Comparison of ENCODE assay signal across 24 mouse cellular contexts in genomic region chr4:35167855-35168254, GRCm38 (mm10). TPM values are rescaled to one million over a fixed set of nuclear protein-coding genes. Genes with fewer than 3 reads are reported as not detected.
A peak's percentile ranks its signal among the peaks of the same experiment; 100 is the strongest.
DNase-seq lines count a peak whose midpoint lies in the region; ATAC-seq lines count a peak whose summit lies in the region.
"Had no signal": no experiment of that assay in that cellular context is flagged by ENCODE, and none has a peak within 500 bp of the region (broad histone marks: within the 10 kb centered on the region; RNA-seq: fewer than 3 reads in every experiment).

No protein-coding gene starts in this region.

- 0 out of 2 replicates have a peak, but pooled peaks have one; percentile 20 for ATAC-seq in cerebellum, adult (ENCODE audit: insufficient number of reproducible peaks, low FRiP score, low TSS enrichment)
- ATAC-seq: activated CD4-positive, CD25-positive, alpha-beta regulatory T cell, adult 4 months; forebrain, embryonic 15.5 days; hindbrain, embryonic 16.5 days had no signal

- no peak for DNase-seq in cerebellum, adult 11 months
- peak; percentile 54 for DNase-seq in layer of hippocampus, adult 9-11 months
- DNase-seq in layer of hippocampus, postnatal 36 days: no peak
- peak; percentile 13 for DNase-seq in right cerebral cortex, adult 18-20 months
- no peak for DNase-seq in right cerebral cortex, adult 2 months (ENCODE audit: low spot score in 2 of 2)
- DNase-seq: adrenal gland, adult 8-10 months; adrenal gland, postnatal 25 days; cerebellum, adult 11-12 months; cerebellum, adult 8-10 months; cerebellum, postnatal 10 days; cerebellum, postnatal 36 days; embryo, embryonic 11 days; gastrocnemius, adult 2 months; gastrocnemius, postnatal 14 days; heart, adult 11 months; heart, postnatal 10 days; heart, postnatal 36 days had no signal

RNA-seq across cellular contexts. Expression of gene Mob3b, which starts 10.6 kb away (rescaled TPM):
- total RNA-seq in layer of hippocampus, postnatal 36 days (2021): 1 to 10 TPM; 5.0 to 5.4 TPM

RNA-seq across cellular contexts. Expression of gene Ifnk, which starts 16.0 kb away (rescaled TPM):
- not detected for total RNA-seq in layer of hippocampus, postnatal 36 days (2021)
- total RNA-seq: adrenal gland, postnatal 25 days; ES-E14; gastrocnemius, adult 2 months; gastrocnemius, postnatal 14 days; gastrocnemius, postnatal 4 days; heart, adult 8-10 months; heart, postnatal 10 days; heart, postnatal 36 days had no signal

RNA-seq across cellular contexts. Expression of gene C9orf72, which starts 58.1 kb away (rescaled TPM):
- total RNA-seq in layer of hippocampus, postnatal 36 days (2021): 10 to 100 TPM; 25.9 to 27.5 TPM

Comparison
In these comparisons a context has a peak if more than half of its experiments do, and no peak if none do; other contexts are left out.
1. DNase-seq: peak in layer of hippocampus, adult 9-11 months (single experiment) and right cerebral cortex, adult 18-20 months (single experiment); none in cerebellum, adult 11 months (single experiment), layer of hippocampus, postnatal 36 days (0 of 2) and right cerebral cortex, adult 2 months (0 of 2).